Mouse (Mus musculus): ENCODE results near the gene Hist2h2ab.

DNA sequence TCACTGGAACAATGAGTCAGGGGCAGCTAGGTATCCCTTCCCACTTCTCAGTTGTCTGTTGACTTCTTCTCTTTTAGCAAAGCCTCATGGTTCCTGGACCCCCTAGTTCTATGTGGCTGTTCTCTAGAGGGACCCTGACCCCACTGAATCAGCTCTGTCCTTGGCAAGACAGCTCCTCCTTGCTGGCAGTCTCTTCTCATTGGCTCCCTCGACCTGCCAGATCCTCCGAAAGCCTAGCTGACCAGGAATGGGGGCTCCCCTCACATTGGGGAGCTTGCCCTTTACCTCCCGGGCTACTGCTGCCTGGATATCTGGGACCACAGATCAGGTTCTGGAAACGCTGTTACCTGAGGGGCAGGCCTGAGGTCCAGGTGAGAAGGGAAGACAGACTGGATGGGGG, 49.4 kb upstream of the Hist2h2ab start:
- TF ChIP-seq CTCF (conservative IDR thresholded peaks at IDR 0.05; ENCODE audit: insufficient read depth, insufficient read length, low read depth, low read length) (no peak), POLR2A (IDR thresholded peaks at IDR 0.05; ENCODE audit: low read depth, low read length) (no peak)
